ENCODE assay signal across 8 mouse cellular contexts in genomic region chr17:12759646-12760074, GRCm38 (mm10). TPM values are rescaled to one million over a fixed set of nuclear protein-coding genes. Genes with fewer than 3 reads are reported as not detected.
DNase-seq lines count a peak whose midpoint lies in the region; ATAC-seq and TF ChIP-seq lines count a peak whose summit lies in the region.

No protein-coding gene starts in this region.

- no peak overlapping the region for H3K4me3 ChIP-seq in CH12.LX (replicated peaks in 1 of 3; ENCODE audit: low read depth in 2 of 3, low read length in 2 of 3, poor library complexity in 1 of 3)

- peaks cover 4 to 56% of the 10 kb centered on the region in 2 experiments for H3K36me3 ChIP-seq in CH12.LX (replicated peaks in 1 of 2; ENCODE audit: control insufficient read depth in 1 of 2, insufficient read depth in 1 of 2, low read length in 1 of 2)

- no peak overlapping the region for H3K9ac ChIP-seq in CH12.LX (ENCODE audit: insufficient read depth, low read depth)

- no peaks in the 10 kb centered on the region for H3K27me3 ChIP-seq in CH12.LX (replicated peaks)

- dilution Hi-C loops in CH12.LX (cut with MboI; ENCODE audit: extremely low pct_ligation_motif_present, extremely low pct_unique_long_range_greater_than_20kb, low sequenced_read_pairs) = no loop called here

- peaks cover 48 to 79% of the 10 kb centered on the region in 2 experiments for H3K4me1 ChIP-seq in CH12.LX (ENCODE audit: control insufficient read depth in 1 of 2, insufficient read depth in 2 of 2)

- DNase-seq in cerebellum, adult 9-10 months = peak; percentile 49
- DNase-seq in cerebellum, postnatal 36 days = no peak
- no peak for DNase-seq in CH12.LX (ENCODE audit: extremely low read depth)
- DNase-seq in heart, adult 18-20 months = peak; percentile 84 to 93
- peak; percentile 38 for DNase-seq in kidney, postnatal 10 days
- no peak for DNase-seq in spleen, postnatal 14 days (ENCODE audit: low spot score in 2 of 2)
- DNase-seq in liver = no peak

- no peak for TF ChIP-seq CTCF in CH12.LX (conservative IDR thresholded peaks at IDR 0.05 in 1 of 2, IDR thresholded peaks at IDR 0.05 in 1 of 2; ENCODE audit: low read depth in 2 of 2, low read length in 2 of 2)

- no peaks in the 10 kb centered on the region for H3K9me3 ChIP-seq in CH12.LX (replicated peaks; ENCODE audit: low read length)

- peaks cover 56% of the 10 kb centered on the region for H3K79me2 ChIP-seq in CH12.LX (replicated peaks; ENCODE audit: control insufficient read depth, extremely low read depth, insufficient read depth, poor library complexity, severe bottlenecking)

- no peak for TF ChIP-seq RAD21 in CH12.LX (IDR thresholded peaks at IDR 0.05; ENCODE audit: low read depth, low read length)

- in situ Hi-C loops in CH12.LX (cut with MboI; ENCODE audit: low pct_ligation_motif_present, low pct_unique_long_range_greater_than_20kb, low sequenced_read_pairs) = loop anchor here (25.0 kb wide), 1 partner anchor 597 kb away; no protein-coding TSS in a partner anchor

- TF ChIP-seq POLR2A in CH12.LX (IDR thresholded peaks at IDR 0.05; ENCODE audit: low read depth, low read length) = no peak

- TF ChIP-seq EP300 in CH12.LX (IDR thresholded peaks at IDR 0.05; ENCODE audit: low read length) = no peak

- H3K4me2 ChIP-seq in CH12.LX (ENCODE audit: insufficient read depth, low read depth, poor library complexity, severe bottlenecking) = peak overlapping the region; percentile 47

- peak overlapping the region; percentile 62 for H3K27ac ChIP-seq in CH12.LX (ENCODE audit: insufficient read depth, low read depth)

- no peak for ATAC-seq in megakaryocyte, adult 5-6 weeks (ENCODE audit: poor library complexity, severe bottlenecking)

TF ChIP-seq in CH12.LX, 34 proteins besides CTCF, POLR2A, EP300 and RAD21:
- TF ChIP-seq ZNF384 (IDR thresholded peaks at IDR 0.05; ENCODE audit: low read depth, low read length) (no peak), MAFK (IDR thresholded peaks at IDR 0.05; ENCODE audit: insufficient replicate concordance, low read length) (no peak)

RNA-seq across cellular contexts. Expression of gene Igf2r, which starts 9.8 kb away (rescaled TPM):
- 57.5 and 61.8 TPM in 2 replicates for total RNA-seq in CH12.LX (2012; rRNA removed)
- total RNA-seq in CH12.LX (2014; rRNA removed) = 25.6 and 27.8 TPM in 2 replicates
- polyA plus RNA-seq in CH12.LX (2012; ENCODE audit: insufficient read length, low read depth) = 32.3 and 34.6 TPM in 2 replicates
- 100 to 1,000 TPM; 111 to 115 TPM for total RNA-seq in heart, adult 18-20 months (2021)
- total RNA-seq in megakaryocyte, adult 5-6 weeks (2015) = 0.69 and 1.9 TPM in 2 replicates
- 3.7 and 5.7 TPM in 2 replicates for total RNA-seq in megakaryocyte, adult 5-6 weeks (2017)

Comparison
In these comparisons a context has a peak if more than half of its experiments do, and no peak if none do; other contexts are left out.
1. DNase-seq: peak in cerebellum, adult 9-10 months (single experiment), heart, adult 18-20 months (2 of 2) and kidney, postnatal 10 days (single experiment); none in cerebellum, postnatal 36 days (0 of 2), CH12.LX (single experiment), spleen, postnatal 14 days (0 of 2) and liver (single experiment).